Comparison of ENCODE assay signal across 29 mouse cellular contexts in genomic region chr8:104635004-104635710, GRCm38 (mm10). TPM values are rescaled to one million over a fixed set of nuclear protein-coding genes. Genes with fewer than 3 reads are reported as not detected.
DNase-seq lines count a peak whose midpoint lies in the region; ATAC-seq and TF ChIP-seq lines count a peak whose summit lies in the region.
"Had no signal": no experiment of that assay in that cellular context is flagged by ENCODE, and none has a peak within 500 bp of the region (broad histone marks: within the 10 kb centered on the region; RNA-seq: fewer than 3 reads in every experiment).

No protein-coding gene starts in this region.

- H3K27ac ChIP-seq in kidney, embryonic 14.5 days (ENCODE audit: low read depth, low read length): no peak overlapping the region
- no peak overlapping the region for H3K27ac ChIP-seq in midbrain, embryonic 16.5 days (ENCODE audit: low read length)
- H3K27ac ChIP-seq: limb, embryonic 12.5 days; liver, embryonic 13.5 days; midbrain, embryonic 15.5 days had no signal

- no peak overlapping the region for H3K4me3 ChIP-seq in kidney, embryonic 14.5 days (ENCODE audit: low read length)
- H3K4me3 ChIP-seq in myocyte: no peak overlapping the region
- no peak overlapping the region for H3K4me3 ChIP-seq in midbrain, embryonic 16.5 days (ENCODE audit: low read depth, low read length)
- H3K4me3 ChIP-seq: limb, embryonic 12.5 days; liver, embryonic 13.5 days; midbrain, embryonic 15.5 days had no signal

- H3K9me3 ChIP-seq in kidney, embryonic 14.5 days (ENCODE audit: control insufficient read depth, low read length): no peaks in the 10 kb centered on the region
- no peaks in the 10 kb centered on the region for H3K9me3 ChIP-seq in midbrain, embryonic 16.5 days (replicated peaks; ENCODE audit: control insufficient read depth, low read length, poor library complexity, severe bottlenecking)
- H3K9me3 ChIP-seq: limb, embryonic 12.5 days; liver, embryonic 13.5 days; midbrain, embryonic 15.5 days had no signal

- H3K27me3 ChIP-seq in kidney, embryonic 14.5 days (ENCODE audit: control insufficient read depth, insufficient read depth, low read length): no peaks in the 10 kb centered on the region; the same call in 1 of the 2 replicates
- no peaks in the 10 kb centered on the region for H3K27me3 ChIP-seq in myocyte (ENCODE audit: control insufficient read depth, insufficient read depth, insufficient read length)
- H3K27me3 ChIP-seq in midbrain, embryonic 16.5 days (ENCODE audit: control insufficient read depth, insufficient read depth, low read depth, low read length): no peaks in the 10 kb centered on the region; the same call in none of the 2 replicates
- H3K27me3 ChIP-seq: midbrain, embryonic 15.5 days had no signal

- DNase-seq in gastrocnemius, postnatal 25 days: peak; percentile 30
- no peak for DNase-seq in gastrocnemius, postnatal 14 days
- DNase-seq in kidney, adult 11 months: peak; percentile 1
- peak; percentile 29 for DNase-seq in testis, postnatal 10 days (ENCODE audit: low spot score)
- no peak for DNase-seq in testis, postnatal 14 days (ENCODE audit: low spot score)
- DNase-seq: adrenal gland, adult 8-10 months; cerebellum, adult 9-11 months; liver, embryonic 13.5 days; lung, embryonic 14.5 days; lung, postnatal 36 days; right cerebral cortex, postnatal 14 days had no signal

- no peak overlapping the region for H3ac ChIP-seq in myocyte (ENCODE audit: control insufficient read depth, insufficient read length)

- H3K36me3 ChIP-seq in kidney, embryonic 14.5 days (ENCODE audit: control insufficient read depth, insufficient read depth, low read length): peaks cover 11% of the 10 kb centered on the region; the same call in 1 of the 2 replicates
- peaks cover 4% of the 10 kb centered on the region for H3K36me3 ChIP-seq in myocyte (ENCODE audit: control insufficient read depth, insufficient read depth)
- H3K36me3 ChIP-seq in midbrain, embryonic 16.5 days (ENCODE audit: control insufficient read depth, insufficient read depth, low read length): peaks cover 3% of the 10 kb centered on the region

- H3K9ac ChIP-seq in kidney, embryonic 14.5 days (ENCODE audit: low read depth, low read length): no peak overlapping the region
- no peak overlapping the region for H3K9ac ChIP-seq in midbrain, embryonic 16.5 days (ENCODE audit: low read depth, low read length)
- H3K9ac ChIP-seq: limb, embryonic 12.5 days; liver, embryonic 13.5 days; lung, embryonic 14.5 days; midbrain, embryonic 15.5 days had no signal

- peaks cover 18% of the 10 kb centered on the region for H3K4me1 ChIP-seq in kidney, embryonic 14.5 days (ENCODE audit: control insufficient read depth, insufficient read depth, low read length)
- H3K4me1 ChIP-seq in midbrain, embryonic 16.5 days (ENCODE audit: control insufficient read depth, insufficient read depth, low read length): peaks cover 18% of the 10 kb centered on the region

- WGBS in kidney, embryonic 14.5 days: 88% methylated on average over 3 of the region's 3 CpGs
- WGBS in midbrain, embryonic 16.5 days: 97% methylated on average over 3 of the region's 3 CpGs

- H3K79me2 ChIP-seq in myocyte (ENCODE audit: control insufficient read depth, insufficient read depth): no peaks in the 10 kb centered on the region

- no peak for ATAC-seq in kidney, embryonic 14.5 days (ENCODE audit: low FRiP score, low TSS enrichment)
- no peak for ATAC-seq in midbrain, embryonic 16.5 days
- ATAC-seq: forebrain, embryonic 14.5 days; hindbrain, embryonic 16.5 days; intestine, postnatal 0 days; midbrain, embryonic 15.5 days had no signal

- H3K4me2 ChIP-seq in kidney, embryonic 14.5 days (replicated peaks; ENCODE audit: low read depth, low read length): no peak overlapping the region
- H3K4me2 ChIP-seq in myocyte (ENCODE audit: low read depth): no peak overlapping the region
- H3K4me2 ChIP-seq in midbrain, embryonic 16.5 days (ENCODE audit: low read length): no peak overlapping the region
- H3K4me2 ChIP-seq: limb, embryonic 12.5 days; liver, embryonic 13.5 days; lung, embryonic 14.5 days; midbrain, embryonic 15.5 days had no signal

- no peak for TF ChIP-seq POLR2A in myocyte (IDR thresholded peaks at IDR 0.05; ENCODE audit: insufficient read length, low read depth)

- intact Hi-C loops in gastrocnemius, postnatal 14 days (cut with DNase I; ENCODE audit: low total_unique reads): no loop called here

TF ChIP-seq in myocyte, 11 proteins besides CTCF, POLR2A, EP300 and RAD21:
- TF ChIP-seq E2F4 (IDR thresholded peaks at IDR 0.05; ENCODE audit: insufficient read depth) (no peak), MAX (IDR thresholded peaks at IDR 0.05; ENCODE audit: low read depth) (no peak), REST (IDR thresholded peaks at IDR 0.05; ENCODE audit: insufficient read depth, insufficient read length) (no peak), TCF3 (IDR thresholded peaks at IDR 0.05; ENCODE audit: insufficient read length, low read depth) (no peak), POLR2AphosphoS2 (IDR thresholded peaks at IDR 0.05; ENCODE audit: insufficient read length, low read depth) (no peak), TCF12 (IDR thresholded peaks at IDR 0.05; ENCODE audit: insufficient read depth, poor library complexity, severe bottlenecking) (no peak), USF1 (IDR thresholded peaks at IDR 0.05; ENCODE audit: low read depth) (no peak), SRF (IDR thresholded peaks at IDR 0.05; ENCODE audit: control insufficient read depth, insufficient read length, low read depth) (no peak), CEBPB (IDR thresholded peaks at IDR 0.05; ENCODE audit: insufficient read depth, poor library complexity, severe bottlenecking) (no peak), MYOG (IDR thresholded peaks at IDR 0.05; ENCODE audit: control insufficient read depth in 1 of 3, insufficient read depth in 1 of 3, insufficient read length in 2 of 3, low read depth in 2 of 3) (peak in 2 of 3 experiments; percentile 45 to 74), MYOD1 (IDR thresholded peaks at IDR 0.05; ENCODE audit: control insufficient read depth in 1 of 3, insufficient read length in 2 of 3, low read depth in 2 of 3) (peak in 1 of 3 experiments; percentile 6)

RNA-seq across cellular contexts. Expression of gene Rrad, which starts 4.0 kb away (rescaled TPM):
- 1 to 10 TPM; 3.8 to 6.2 TPM for total RNA-seq in gastrocnemius, postnatal 25 days (2021)
- total RNA-seq in gastrocnemius, postnatal 14 days (2021): 10 to 100 TPM in 1 of 2 experiments, 1 to 10 TPM in 1; 3.7 to 15.5 TPM
- 13.9 and 14.5 TPM in 2 replicates for polyA plus RNA-seq in kidney, embryonic 14.5 days (2014; fragmentation: Nextera tagmentation; extraction: Ambion mirVana)
- polyA plus RNA-seq in myocyte (2012; fragmentation: generic; extraction: Trizol): 17.9 TPM
- polyA plus RNA-seq in midbrain, embryonic 16.5 days (2015; fragmentation: Nextera tagmentation; extraction: Ambion mirVana): 2.9 and 3.2 TPM in 2 replicates

RNA-seq across cellular contexts. Expression of gene Ciao2b, which starts 6.6 kb away (rescaled TPM):
- total RNA-seq in gastrocnemius, postnatal 25 days (2021): 10 to 100 TPM; 27.3 to 33.1 TPM
- 10 to 100 TPM; 27.1 to 32.0 TPM for total RNA-seq in gastrocnemius, postnatal 14 days (2021)
- polyA plus RNA-seq in kidney, embryonic 14.5 days (2014; fragmentation: Nextera tagmentation; extraction: Ambion mirVana): 94.4 and 111 TPM in 2 replicates
- polyA plus RNA-seq in myocyte (2012; fragmentation: generic; extraction: Trizol): 217 TPM
- 123 and 129 TPM in 2 replicates for polyA plus RNA-seq in midbrain, embryonic 16.5 days (2015; fragmentation: Nextera tagmentation; extraction: Ambion mirVana)

RNA-seq across cellular contexts. Expression of gene Cdh16, which starts 11.0 kb away (rescaled TPM):
- total RNA-seq in gastrocnemius, postnatal 25 days (2021): not detected
- total RNA-seq in gastrocnemius, postnatal 14 days (2021): not detected
- 166 and 200 TPM in 2 replicates for polyA plus RNA-seq in kidney, embryonic 14.5 days (2014; fragmentation: Nextera tagmentation; extraction: Ambion mirVana)
- polyA plus RNA-seq in myocyte (2012; fragmentation: generic; extraction: Trizol): 0.29 TPM
- polyA plus RNA-seq in midbrain, embryonic 16.5 days (2015; fragmentation: Nextera tagmentation; extraction: Ambion mirVana): not detected in 2 replicates
- total RNA-seq: granulocyte monocyte progenitor cell, adult 5-6 weeks; hematopoietic stem cell, adult 5-6 weeks; layer of hippocampus, adult 18-20 months; layer of hippocampus, postnatal 25 days; left cerebral cortex, postnatal 10 days; megakaryocyte-erythroid progenitor cell, adult 5-6 weeks had no signal
- polyA plus RNA-seq: brain, embryonic 14.5 days; C2C12; cortical plate, adult 2 months; embryonic facial prominence, embryonic 11.5 days; forebrain, embryonic 14.5 days; hindbrain, embryonic 16.5 days; intestine, postnatal 0 days; limb, embryonic 12.5 days; liver, embryonic 13.5 days; midbrain, embryonic 15.5 days had no signal

RNA-seq across cellular contexts. Expression of gene Pdp2, which starts 43.9 kb away (rescaled TPM):
- total RNA-seq in gastrocnemius, postnatal 25 days (2021): 1 to 10 TPM; 2.8 to 2.9 TPM
- 1 to 10 TPM; 3.9 to 4.7 TPM for total RNA-seq in gastrocnemius, postnatal 14 days (2021)
- 15.1 and 18.7 TPM in 2 replicates for polyA plus RNA-seq in kidney, embryonic 14.5 days (2014; fragmentation: Nextera tagmentation; extraction: Ambion mirVana)
- polyA plus RNA-seq in myocyte (2012; fragmentation: generic; extraction: Trizol): 2.3 TPM
- 23.5 and 25.7 TPM in 2 replicates for polyA plus RNA-seq in midbrain, embryonic 16.5 days (2015; fragmentation: Nextera tagmentation; extraction: Ambion mirVana)

Comparison
In these comparisons a context has a peak if more than half of its experiments do, and no peak if none do; other contexts are left out.
1. DNase-seq: peak in gastrocnemius, postnatal 25 days (single experiment), kidney, adult 11 months (single experiment) and testis, postnatal 10 days (single experiment); none in gastrocnemius, postnatal 14 days (single experiment) and testis, postnatal 14 days (single experiment).
2. RNA of gene Cdh16, which starts 11.0 kb away (polyA plus RNA-seq): 166 to 200 TPM in kidney, embryonic 14.5 days; 0.29 TPM in myocyte (single experiment) and not detected in midbrain, embryonic 16.5 days; every median in the first group is over 100 times any median in the second.